Mouse (Mus musculus) limb, embryonic 14.5 days (tissue): Measurements from ENCODE around the gene Pdgfb. TPM values are rescaled to one million over a fixed set of nuclear protein-coding genes. Genes with fewer than 3 reads are reported as not detected.

ENCODE experiments used
- ATAC-seq: fragments of 200-750 bp; cut with Nextera tagmentation; 2 replicates; pipeline ENCODE4 v1.8.0; 2017; ENCODE audit warnings: low read depth, moderate number of reproducible peaks, moderate TSS enrichment; ENCODE audit not compliant: low FRiP score
- DNase-seq: peaks from one replicate; pipeline ENCODE4 v3.0.0-alpha.2; 2015; ENCODE audit warnings: low spot score
- H3K27ac ChIP-seq: fragments of 300-500 bp; sonication (generic); replicated peaks from 2 replicates; pipeline ENCODE4 v1.5.1; 2014; ENCODE audit warnings: low read depth, mild to moderate bottlenecking, low read length, moderate library complexity, mixed read lengths
- H3K27me3 ChIP-seq: fragments of 300-500 bp; sonication (generic); 2 replicates; pipeline ENCODE4 v1.6.1; 2014; ENCODE audit warnings: low read length, mixed read lengths; ENCODE audit not compliant: control insufficient read depth, insufficient read depth
- H3K36me3 ChIP-seq: fragments of 300-500 bp; sonication (generic); 2 replicates; pipeline ENCODE4 v1.6.1; 2014; ENCODE audit warnings: mild to moderate bottlenecking, low read length, moderate library complexity, mixed read lengths; ENCODE audit not compliant: control insufficient read depth, insufficient read depth
- H3K4me1 ChIP-seq: fragments of 300-500 bp; sonication (generic); 2 replicates; pipeline ENCODE4 v1.6.1; 2014; ENCODE audit warnings: antibody characterized with exemption, low read length, mixed read lengths; ENCODE audit not compliant: control insufficient read depth, insufficient read depth
- H3K4me2 ChIP-seq: fragments of 300-500 bp; sonication (generic); replicated peaks from 2 replicates; pipeline ENCODE4 v1.6.1; 2014; ENCODE audit warnings: low read depth, mild to moderate bottlenecking, low read length, moderate library complexity; ENCODE audit not compliant: severe bottlenecking
- H3K4me3 ChIP-seq: fragments of 300-500 bp; sonication (generic); replicated peaks from 2 replicates; pipeline ENCODE4 v1.5.1; 2014; ENCODE audit warnings: low read length
- H3K9ac ChIP-seq: fragments of 300-500 bp; sonication (generic); 2 replicates; pipeline ENCODE4 v1.6.1; 2014; ENCODE audit warnings: mild to moderate bottlenecking, low read depth, low read length, moderate library complexity; ENCODE audit not compliant: severe bottlenecking
- H3K9me3 ChIP-seq: fragments of 300-500 bp; sonication (generic); 2 replicates; pipeline ENCODE4 v1.6.1; 2016; ENCODE audit warnings: low read length; ENCODE audit not compliant: control insufficient read depth
- POLR2A ChIP-seq: fragments of 200-500 bp; IDR thresholded peaks from 2 replicates; pipeline ENCODE4 v1.8.0; 2012; ENCODE audit warnings: inconsistent platforms, mild to moderate bottlenecking, moderate library complexity, borderline replicate concordance; ENCODE audit not compliant: insufficient read depth, insufficient read length; ENCODE audit errors: extremely low read depth
- WGBS: fragments of 180-500 bp; shearing (Covaris S2); extraction: QIAGEN DNeasy Blood & Tissue Kit; methylation state at CpG from one replicate; pipeline ENCODE4 v1.1.7; 2014; 5-methylcytosine and 5-hydroxymethylcytosine counted together
- polyA plus RNA-seq, 2 experiments: library from polyadenylated mRNA; depleted of rRNA in 1 of 2; stranded (reverse) in 1 of 2; unstranded in 1 of 2; fragments of >200 nt; fragmentation: Nextera tagmentation in 1 of 2; extraction: Ambion mirVana in 1 of 2; gene quantifications; 2 replicates each; pipeline versions ENCODE4 v1.2.1 to v1.2.3; 2012 to 2014

Gene Pdgfb
- polyA plus RNA-seq, 2 experiments: 4.2 to 15.4 TPM

- no peak overlapping the region for H3K27ac ChIP-seq
- H3K9me3 ChIP-seq: no peaks in the 10 kb centered on the region
- no peak for ATAC-seq
- H3K4me3 ChIP-seq: no peak overlapping the region
- no peak overlapping the region for H3K4me2 ChIP-seq
- H3K36me3 ChIP-seq: no peaks in the 10 kb centered on the region
- 49% methylated on average over 7 of the region's 7 CpGs for WGBS
- H3K27me3 ChIP-seq: no peaks in the 10 kb centered on the region
- no peak for TF ChIP-seq POLR2A
- H3K4me1 ChIP-seq: no peaks in the 10 kb centered on the region
- DNase-seq: no peak
- H3K9ac ChIP-seq: no peak overlapping the region
These were observed 44.8 kb upstream of the Pdgfb start for GRCm38 (mm10) chr15:80059606-80060005.

GRCm38 (mm10) chr15:80058151-80058550 lies 43.4 kb upstream of the Pdgfb start:
- Histone ChIP-seq H3K4me1 (no peaks in the 10 kb centered on the region), H3K27me3 (no peaks in the 10 kb centered on the region), H3K4me3 (no peak overlapping the region), H3K4me2 (no peak overlapping the region), H3K36me3 (no peaks in the 10 kb centered on the region), H3K9me3 (no peaks in the 10 kb centered on the region), H3K27ac (no peak overlapping the region), H3K9ac (no peak overlapping the region)
- TF ChIP-seq POLR2A: no peak
- WGBS: 88% methylated on average over 7 of the region's 7 CpGs
- DNase-seq: no peak
- ATAC-seq: no peak

GRCm38 (mm10) chr15:80054034-80054710 lies 39.4 kb upstream of the Pdgfb start:
- no peak for TF ChIP-seq POLR2A
- Histone ChIP-seq H3K27me3 (no peaks in the 10 kb centered on the region), H3K9me3 (no peaks in the 10 kb centered on the region), H3K4me3 (no peak overlapping the region), H3K9ac (no peak overlapping the region), H3K27ac (no peak overlapping the region), H3K4me1 (peaks cover 12% of the 10 kb centered on the region), H3K36me3 (no peaks in the 10 kb centered on the region), H3K4me2 (no peak overlapping the region)
- WGBS: 69% methylated on average over 7 of the region's 7 CpGs
- ATAC-seq: no peak
- no peak for DNase-seq

DNA sequence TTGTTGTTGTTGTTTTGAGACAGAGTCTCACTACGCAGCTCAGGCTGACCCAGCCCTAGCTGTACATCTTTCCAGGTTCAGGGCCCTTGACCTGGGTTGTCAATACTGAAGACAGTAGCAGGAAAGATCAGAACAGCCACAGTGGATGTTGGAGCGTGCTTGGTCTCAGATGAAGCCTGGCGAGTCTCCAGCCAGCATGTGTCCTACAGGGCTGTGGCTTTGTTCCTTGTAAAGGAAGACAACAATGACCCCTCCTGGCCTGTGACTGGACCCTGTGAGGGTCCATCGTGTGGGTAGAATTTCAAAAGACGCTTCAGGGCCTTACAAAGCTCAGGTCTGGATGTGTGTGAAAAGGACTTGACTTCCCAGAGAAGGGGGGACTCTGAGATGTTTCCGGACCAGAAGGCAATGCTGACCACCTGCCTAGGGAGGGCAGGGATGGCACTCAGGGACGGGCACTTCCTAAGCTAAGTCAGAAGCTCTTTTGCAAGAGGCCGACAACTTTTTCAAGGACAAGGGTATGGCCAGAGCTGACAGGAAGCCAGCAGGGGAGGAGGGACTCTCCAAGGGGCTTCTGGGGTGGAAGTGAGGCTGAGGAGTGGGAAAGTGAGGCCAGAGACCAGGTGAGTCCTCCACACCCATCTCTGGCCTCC lies 38.7 kb upstream of the Pdgfb start:
- DNase-seq (no peak), ATAC-seq (no peak)
- TF ChIP-seq POLR2A: no peak
- no peak overlapping the region for H3K4me2 ChIP-seq
- H3K9ac ChIP-seq: no peak overlapping the region
- H3K27ac ChIP-seq: no peak overlapping the region
- no peaks in the 10 kb centered on the region for H3K27me3 ChIP-seq
- H3K36me3 ChIP-seq: no peaks in the 10 kb centered on the region
- WGBS: 82% methylated on average over 8 of the region's 8 CpGs
- no peak overlapping the region for H3K4me3 ChIP-seq
- H3K4me1 ChIP-seq: peaks cover 12% of the 10 kb centered on the region
- H3K9me3 ChIP-seq: no peaks in the 10 kb centered on the region

- no peaks in the 10 kb centered on the region for H3K9me3 ChIP-seq
- DNase-seq (no peak), ATAC-seq (no peak)
- no peaks in the 10 kb centered on the region for H3K27me3 ChIP-seq
- H3K36me3 ChIP-seq: no peaks in the 10 kb centered on the region
- no peak overlapping the region; the same call in 1 of the 2 replicates for H3K27ac ChIP-seq
- TF ChIP-seq POLR2A: no peak
- WGBS: 60% methylated on average over 9 of the region's 9 CpGs
- no peak overlapping the region for H3K9ac ChIP-seq
- no peak overlapping the region for H3K4me2 ChIP-seq
- peaks cover 12% of the 10 kb centered on the region for H3K4me1 ChIP-seq
- H3K4me3 ChIP-seq: no peak overlapping the region
These were observed 37.0 kb upstream of the Pdgfb start for GRCm38 (mm10) chr15:80051782-80052181.
